Mouse (Mus musculus) kidney, postnatal 4 days (tissue): ENCODE data around the gene Icmt.

Source experiments
- DNase-seq, 2 experiments: peaks; one replicate each; pipeline ENCODE4 v3.0.0; 2021; ENCODE audit warnings: mixed read lengths in 2 of 2

The Icmt gene

GRCm38 (mm10) chr4:152340584-152341284 is 43.7 kb downstream of the Icmt start:
- peak; percentile 61 to 68 for DNase-seq

GRCm38 (mm10) chr4:152343296-152343695 is 46.3 kb downstream of the Icmt start:
- peak; percentile 40 to 52 for DNase-seq

- no peak for DNase-seq
Measured at GRCm38 (mm10) chr4:152344651-152345050, 47.6 kb downstream of the Icmt start.

DNA sequence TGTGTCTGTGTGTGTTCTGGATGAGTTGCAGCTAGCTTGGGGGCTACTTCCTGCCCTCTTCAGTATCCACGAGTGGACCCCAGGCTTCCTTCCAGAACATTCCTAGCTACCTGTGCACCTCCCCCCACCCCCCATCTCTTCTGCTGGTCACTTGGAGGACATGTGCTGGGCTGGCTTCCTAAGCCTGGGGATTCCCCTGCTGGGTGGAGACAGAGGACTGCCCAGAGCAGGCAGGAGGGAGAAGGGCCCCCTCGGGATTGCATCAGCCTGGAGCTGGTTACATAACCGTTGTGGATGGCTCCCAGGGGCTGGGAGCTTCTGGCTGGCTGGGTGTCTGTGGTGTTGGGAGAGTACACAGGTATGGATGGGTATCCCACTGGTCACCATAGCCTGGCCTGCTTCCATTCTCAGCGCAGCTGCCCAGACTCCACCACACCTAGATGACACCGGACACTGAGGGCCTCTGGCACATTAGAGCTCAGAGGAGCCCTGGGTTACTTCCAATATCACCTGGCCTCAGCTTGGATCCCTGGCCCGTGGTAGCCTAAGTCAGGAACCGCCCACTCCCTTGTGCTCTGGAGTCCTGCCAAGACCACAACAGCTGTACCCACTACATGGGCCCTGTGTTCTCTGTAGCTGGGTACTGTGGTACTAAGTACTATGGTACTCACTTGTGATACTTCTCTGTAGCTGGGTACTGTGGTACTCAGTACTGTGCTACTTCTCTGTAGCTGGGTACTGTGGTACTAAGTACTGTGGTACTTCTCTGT is 48.3 kb downstream of the Icmt start:
- peak in 1 of 2 experiments; percentile 16 for DNase-seq

GRCm38 (mm10) chr4:152349837-152350381 is 52.9 kb downstream of the Icmt start:
- peak in 1 of 2 experiments; percentile 16 for DNase-seq

DNA sequence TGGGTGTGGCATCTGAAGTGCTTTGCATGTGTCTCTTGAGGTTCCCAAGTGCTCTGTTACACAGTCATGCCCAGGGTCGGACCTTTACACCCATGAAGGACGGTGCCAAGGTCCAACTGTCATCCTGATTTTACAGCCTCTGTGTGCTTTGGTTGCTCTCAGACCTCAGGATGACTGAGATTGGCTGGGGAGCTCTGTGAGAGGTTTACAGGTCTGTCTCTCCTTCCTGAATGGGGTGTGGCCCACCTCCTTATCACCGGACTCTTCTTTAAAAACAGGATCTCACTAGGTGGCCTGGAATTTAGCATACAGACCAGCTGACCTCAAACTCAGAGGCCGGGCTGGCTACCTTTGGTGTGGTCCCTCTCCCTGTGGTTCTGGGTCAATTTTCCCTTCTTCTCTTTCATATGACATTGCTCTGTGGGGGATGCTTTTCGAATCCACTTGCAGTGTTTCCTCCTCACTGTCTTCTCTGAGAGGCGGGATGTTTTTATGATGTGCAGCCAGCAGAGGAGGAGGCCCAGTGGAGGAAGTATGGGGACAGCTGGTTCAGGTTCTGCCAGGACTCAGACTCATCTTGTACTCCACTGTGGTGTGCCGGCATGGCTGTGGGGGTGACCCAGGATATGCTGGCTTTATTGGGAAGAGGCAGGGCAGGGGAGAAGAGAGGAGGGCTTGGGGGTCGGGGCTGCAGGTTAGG is 53.8 kb downstream of the Icmt start:
- DNase-seq = no peak

- DNase-seq = peak; percentile 56 to 63
Measured at GRCm38 (mm10) chr4:152351422-152352305, 54.6 kb downstream of the Icmt start.

DNA sequence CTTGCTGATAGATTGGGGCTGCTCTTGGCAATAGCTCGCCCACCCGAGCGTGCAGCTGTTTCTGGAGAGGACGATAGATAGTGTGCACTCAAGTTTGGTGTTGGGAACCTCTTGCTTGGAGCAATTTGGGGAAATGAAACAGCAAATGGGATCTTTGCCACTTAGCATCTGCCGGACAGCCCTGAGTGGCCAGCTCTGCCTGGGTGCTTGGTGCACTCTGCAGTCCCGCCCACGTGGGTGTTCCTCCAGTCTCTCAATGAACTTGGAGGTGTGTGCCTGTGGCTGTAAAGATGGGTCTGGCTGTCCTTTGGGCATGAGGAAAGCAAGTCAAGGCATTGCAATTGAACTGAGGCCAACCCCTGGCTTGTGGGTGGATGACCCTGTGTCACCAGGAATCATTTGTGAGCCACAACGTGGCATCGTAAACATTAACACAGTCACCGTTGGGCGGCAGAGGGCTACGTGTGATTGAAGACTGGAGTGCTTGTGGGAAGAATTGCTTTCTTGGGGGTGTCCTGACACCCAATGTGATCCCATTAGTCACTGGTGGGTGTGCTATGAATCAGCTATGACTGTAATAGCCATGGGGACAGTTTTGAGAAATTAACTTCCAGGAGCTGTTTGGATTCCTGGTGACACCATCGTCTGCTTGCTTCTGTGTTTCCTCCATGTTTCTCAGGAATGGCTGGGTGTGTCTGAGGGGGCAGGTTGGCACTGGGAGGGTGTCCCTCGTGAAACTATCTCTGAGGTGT is 57.0 kb downstream of the Icmt start:
- no peak for DNase-seq

- no peak for DNase-seq
Measured at GRCm38 (mm10) chr4:152355672-152356071, 58.6 kb downstream of the Icmt start.
